Mouse (Mus musculus) CH12.LX (cell line): Measurements from ENCODE around the gene Them4.
A peak's percentile ranks its signal among the peaks of the same experiment; 100 is the strongest.

Experiments
- BHLHE40 ChIP-seq: IDR thresholded peaks from 2 replicates; pipeline ENCODE4 v1.6.1; 2011; ENCODE audit warnings: mild to moderate bottlenecking, low read depth, low read length, improper control_type of control experiment
- CHD2 ChIP-seq: IDR thresholded peaks from 2 replicates; pipeline ENCODE4 v1.6.1; 2011; ENCODE audit warnings: low read length, improper control_type of control experiment
- CTCF ChIP-seq, 2 experiments: IDR thresholded peaks in 1 of 2; conservative IDR thresholded peaks in 1 of 2; 2 replicates each; pipeline ENCODE4 v1.5.1; 2011 to 2012; ENCODE audit warnings: low read depth in 2 of 2, low read length in 2 of 2, improper control_type of control experiment in 1 of 2, inconsistent platforms in 1 of 2, mild to moderate bottlenecking in 1 of 2, moderate library complexity in 1 of 2
- E2F4 ChIP-seq: IDR thresholded peaks from 2 replicates; pipeline ENCODE4 v1.6.1; 2011; ENCODE audit warnings: low read depth, low read length, improper control_type of control experiment; ENCODE audit not compliant: insufficient replicate concordance
- JUND ChIP-seq: conservative IDR thresholded peaks from 2 replicates; pipeline ENCODE4 v1.6.1; 2011; ENCODE audit warnings: low read depth, low read length, improper control_type of control experiment
- NELFE ChIP-seq: IDR thresholded peaks from 2 replicates; pipeline ENCODE4 v1.6.1; 2011; ENCODE audit warnings: low read depth, low read length, improper control_type of control experiment
- PAX5 ChIP-seq: IDR thresholded peaks from 2 replicates; pipeline ENCODE4 v1.6.1; 2012; ENCODE audit warnings: low read length, inconsistent platforms, mixed read lengths
- POLR2A ChIP-seq: IDR thresholded peaks from 2 replicates; pipeline ENCODE4 v1.6.1; 2011; ENCODE audit warnings: low read depth, mild to moderate bottlenecking, improper control_type of control experiment, low read length
- POLR2AphosphoS2 ChIP-seq: IDR thresholded peaks from 2 replicates; pipeline ENCODE4 v1.6.1; 2011; ENCODE audit warnings: low read depth, low read length, improper control_type of control experiment
- RAD21 ChIP-seq: IDR thresholded peaks from 2 replicates; pipeline ENCODE4 v1.6.1; 2011; ENCODE audit warnings: low read depth, mild to moderate bottlenecking, low read length, improper control_type of control experiment, moderate library complexity
- USF1 ChIP-seq: IDR thresholded peaks from 2 replicates; pipeline ENCODE4 v1.6.1; 2014; ENCODE audit warnings: low read depth, mild to moderate bottlenecking, inconsistent platforms, low read length, improper control_type of control experiment
- USF2 ChIP-seq: conservative IDR thresholded peaks from 2 replicates; pipeline ENCODE4 v1.6.1; 2011; ENCODE audit warnings: low read depth, low read length, improper control_type of control experiment
- ZC3H11A ChIP-seq: IDR thresholded peaks from 2 replicates; pipeline ENCODE4 v1.6.1; 2012; ENCODE audit warnings: low read depth, mild to moderate bottlenecking, inconsistent platforms, low read length, improper control_type of control experiment
- ZNF384 ChIP-seq: IDR thresholded peaks from 2 replicates; pipeline ENCODE4 v1.6.1; 2012; ENCODE audit warnings: low read depth, low read length, improper control_type of control experiment, inconsistent platforms

GRCm38 (mm10) chr3:94379831-94380510, 70.1 kb downstream of the Them4 start:
- TF ChIP-seq ZNF384, result no peak
- no peak for TF ChIP-seq USF1
- no peak for TF ChIP-seq CTCF (conservative IDR thresholded peaks at IDR 0.05 in 1 of 2, IDR thresholded peaks at IDR 0.05 in 1 of 2; ENCODE audit: low read depth in 2 of 2, low read length in 2 of 2)
- TF ChIP-seq ZC3H11A, result no peak
- TF ChIP-seq E2F4, result no peak
- TF ChIP-seq PAX5, result no peak
- TF ChIP-seq RAD21, result no peak
- TF ChIP-seq JUND, result peak; percentile 53
- no peak for TF ChIP-seq POLR2A
- TF ChIP-seq BHLHE40, result no peak; the same call in 1 of the 2 replicates
- no peak for TF ChIP-seq POLR2AphosphoS2
- TF ChIP-seq USF2, result no peak
- TF ChIP-seq CHD2, result no peak
- no peak for TF ChIP-seq NELFE
